Mouse (Mus musculus) intestine, embryonic 16.5 days (tissue): ENCODE results near the gene Vopp1. TPM values are rescaled to one million over a fixed set of nuclear protein-coding genes. Genes with fewer than 3 reads are reported as not detected.

Source experiments
- ATAC-seq: fragments of 200-750 bp; cut with Nextera tagmentation; 2 replicates; pipeline ENCODE4 v1.8.0; 2017; ENCODE audit warnings: moderate TSS enrichment, moderate library complexity
- H3K27ac ChIP-seq: fragments of 300-500 bp; sonication (generic); 2 replicates; pipeline ENCODE4 v1.5.1; 2014; ENCODE audit warnings: mild to moderate bottlenecking, low read length
- H3K27me3 ChIP-seq: fragments of 300-500 bp; sonication (generic); replicated peaks from 2 replicates; pipeline ENCODE4 v1.6.1; 2014; ENCODE audit warnings: low read length, control low read depth, mixed read lengths; ENCODE audit not compliant: control insufficient read depth, insufficient read depth
- H3K36me3 ChIP-seq: fragments of 300-500 bp; sonication (generic); 2 replicates; pipeline ENCODE4 v1.6.1; 2014; ENCODE audit warnings: low read length, control low read depth; ENCODE audit not compliant: control insufficient read depth, insufficient read depth
- H3K4me1 ChIP-seq: fragments of 300-500 bp; sonication (generic); 2 replicates; pipeline ENCODE4 v1.6.1; 2014; ENCODE audit warnings: low read length, control low read depth, mixed read lengths; ENCODE audit not compliant: control insufficient read depth, insufficient read depth
- H3K4me2 ChIP-seq: fragments of 300-500 bp; sonication (generic); 2 replicates; pipeline ENCODE4 v1.6.1; 2014; ENCODE audit warnings: low read depth, low read length, control low read depth
- H3K4me3 ChIP-seq: fragments of 300-500 bp; sonication (generic); 2 replicates; pipeline ENCODE4 v1.5.1; 2014; ENCODE audit warnings: mild to moderate bottlenecking, low read length
- H3K9ac ChIP-seq: fragments of 300-500 bp; sonication (generic); 2 replicates; pipeline ENCODE4 v1.6.1; 2014; ENCODE audit warnings: low read depth, low read length
- H3K9me3 ChIP-seq: fragments of 300-500 bp; sonication (generic); 2 replicates; pipeline ENCODE4 v1.6.1; 2016; ENCODE audit warnings: low read length, control low read depth; ENCODE audit not compliant: control insufficient read depth
- WGBS: fragments of 180-500 bp; shearing (Covaris S2); extraction: QIAGEN DNeasy Blood & Tissue Kit; methylation state at CpG from one replicate; pipeline ENCODE4 v1.1.7; 2014; 5-methylcytosine and 5-hydroxymethylcytosine counted together
- polyA plus RNA-seq: library from polyadenylated mRNA; unstranded; fragments of >200 nt; fragmentation: Nextera tagmentation; extraction: Ambion mirVana; gene quantifications from 2 replicates; pipeline ENCODE4 v1.2.1, GENCODE M21; 2015

The Vopp1 gene
- polyA plus RNA-seq, 1 experiment from 2014 or later = 24.9 TPM

DNA sequence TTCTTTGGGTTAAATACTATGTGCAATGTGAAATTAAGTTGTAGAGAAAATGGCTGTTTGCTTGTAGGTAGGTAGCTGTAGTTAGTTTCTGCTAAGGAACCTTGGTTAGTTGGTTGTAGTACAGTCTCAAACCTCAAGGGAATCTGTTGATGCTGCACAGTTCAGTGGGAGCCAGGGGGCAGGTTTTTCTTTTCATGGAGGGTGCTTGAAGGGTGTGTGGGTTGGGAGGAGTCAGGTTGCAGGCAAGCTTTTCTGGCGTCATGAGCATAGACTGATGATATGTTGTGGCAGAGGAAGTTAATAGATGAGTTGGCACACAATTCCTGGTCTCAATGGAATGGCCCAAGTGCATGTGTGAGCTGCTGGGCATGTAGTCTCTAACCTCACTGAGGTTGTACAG is 113.2 kb downstream of the Vopp1 start:
- Histone ChIP-seq H3K9me3 (no peaks in the 10 kb centered on the region), H3K9ac (no peak overlapping the region), H3K36me3 (0 out of 2 replicates have a peak, but pooled peaks cover 5% of the 10 kb centered on the region), H3K27ac (no peak overlapping the region), H3K4me2 (no peak overlapping the region), H3K4me3 (no peak overlapping the region), H3K27me3 (no peaks in the 10 kb centered on the region), H3K4me1 (no peaks in the 10 kb centered on the region)
- 13% methylated on average over 1 of the region's 1 CpGs for WGBS
- no peak for ATAC-seq

DNA sequence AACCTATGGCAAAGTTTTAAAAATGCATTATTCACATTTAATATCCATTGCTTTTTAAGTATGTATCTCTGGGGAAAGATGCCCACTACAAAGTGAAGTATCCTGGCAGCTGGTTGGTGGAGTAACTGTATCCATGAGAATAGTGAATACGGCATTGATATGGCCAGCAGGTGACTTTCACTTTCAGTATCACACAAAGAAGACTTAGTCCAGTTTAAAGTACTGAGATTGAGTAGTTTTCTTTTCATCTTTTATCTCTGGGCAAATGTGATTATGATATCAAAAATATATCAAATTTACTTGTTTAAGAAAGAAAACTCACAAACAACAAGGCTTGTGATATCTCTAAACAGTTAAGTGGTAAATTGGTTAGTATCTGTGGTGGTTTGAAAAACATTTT is 118.2 kb downstream of the Vopp1 start:
- Histone ChIP-seq H3K27me3 (no peaks in the 10 kb centered on the region), H3K27ac (no peak overlapping the region), H3K9ac (no peak overlapping the region), H3K9me3 (no peaks in the 10 kb centered on the region), H3K4me2 (no peak overlapping the region), H3K36me3 (no peaks in the 10 kb centered on the region), H3K4me1 (no peaks in the 10 kb centered on the region), H3K4me3 (no peak overlapping the region)
- 88% methylated on average over 1 of the region's 1 CpGs for WGBS
- no peak for ATAC-seq

DNA sequence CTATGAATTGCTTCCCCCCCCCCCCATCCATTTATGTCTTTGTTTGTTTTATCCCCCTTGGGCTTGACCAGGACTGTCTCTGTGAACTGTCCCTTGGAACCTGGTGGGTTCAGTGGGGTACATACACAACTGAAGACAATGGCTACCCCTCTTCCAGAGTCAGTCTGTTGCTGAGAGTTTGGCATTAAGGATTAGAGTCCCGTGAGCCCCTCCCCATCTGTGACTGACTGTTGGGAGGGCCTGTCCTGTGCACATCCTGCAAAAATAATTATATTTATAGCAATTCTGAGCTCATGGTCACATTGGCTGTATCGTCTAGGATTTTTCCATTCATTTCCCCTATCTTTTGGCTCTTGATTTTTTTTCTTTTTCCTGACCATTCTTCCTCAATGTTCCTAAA is 121.3 kb downstream of the Vopp1 start:
- no peaks in the 10 kb centered on the region for H3K4me1 ChIP-seq
- peak; percentile 13 for ATAC-seq
- 19% methylated on average over 2 of the region's 2 CpGs for WGBS
- no peaks in the 10 kb centered on the region for H3K9me3 ChIP-seq
- peak overlapping the region; percentile 80 for H3K4me2 ChIP-seq
- 0 out of 2 replicates have a peak overlapping the region, but pooled peaks have one; percentile 97 for H3K27ac ChIP-seq
- no peaks in the 10 kb centered on the region for H3K27me3 ChIP-seq
- no peaks in the 10 kb centered on the region for H3K36me3 ChIP-seq
- peak overlapping the region; percentile 88 for H3K4me3 ChIP-seq
- H3K9ac ChIP-seq = peak overlapping the region; percentile 91

DNA sequence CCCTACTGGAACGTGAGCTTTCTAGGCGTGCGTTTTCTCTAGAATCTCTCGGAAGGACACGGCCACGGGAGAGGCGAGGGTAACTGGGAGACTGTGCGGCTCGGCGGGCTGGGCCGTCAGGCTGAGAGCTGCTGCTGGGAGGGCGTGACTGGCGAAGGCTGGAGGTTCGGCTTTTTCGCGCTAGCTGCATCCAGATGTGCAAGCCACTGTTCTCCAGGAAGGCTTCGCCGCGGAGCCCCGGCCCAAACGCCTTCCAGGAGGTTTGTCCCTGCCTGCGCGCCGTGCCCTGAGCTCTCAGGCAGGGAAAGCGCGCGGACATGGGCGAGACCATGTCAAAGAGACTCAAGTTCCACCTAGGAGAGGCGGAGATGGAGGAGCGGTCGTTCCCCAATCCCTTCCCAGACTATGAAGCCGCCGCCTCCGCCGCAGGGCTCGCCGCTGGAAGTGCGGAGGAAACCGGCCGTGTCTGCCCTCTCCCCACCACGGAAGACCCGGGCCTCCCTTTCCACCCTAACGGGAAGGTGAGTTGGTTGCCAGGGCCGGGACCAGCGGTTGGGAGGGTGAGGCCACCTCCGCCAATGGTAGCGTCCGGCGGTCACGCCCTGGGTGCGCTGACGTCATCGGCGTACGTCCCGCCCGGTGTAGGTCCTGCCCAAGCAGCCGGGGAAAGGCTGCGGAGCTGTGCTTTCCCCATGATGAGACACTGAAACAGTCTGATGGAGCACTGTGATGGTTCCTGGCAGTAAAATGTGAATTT is 122.0 kb downstream of the Vopp1 start:
- H3K27me3 ChIP-seq = no peaks in the 10 kb centered on the region
- under 1% methylated on average over 59 of the region's 59 CpGs for WGBS
- H3K4me1 ChIP-seq = no peaks in the 10 kb centered on the region
- H3K4me2 ChIP-seq = peak overlapping the region; percentile 80
- H3K36me3 ChIP-seq = no peaks in the 10 kb centered on the region
- ATAC-seq = peak; percentile 100
- peak overlapping the region; percentile 91 for H3K9ac ChIP-seq
- peak overlapping the region; percentile 88 for H3K4me3 ChIP-seq
- H3K9me3 ChIP-seq = no peaks in the 10 kb centered on the region
- peak overlapping the region; percentile 97 for H3K27ac ChIP-seq

DNA sequence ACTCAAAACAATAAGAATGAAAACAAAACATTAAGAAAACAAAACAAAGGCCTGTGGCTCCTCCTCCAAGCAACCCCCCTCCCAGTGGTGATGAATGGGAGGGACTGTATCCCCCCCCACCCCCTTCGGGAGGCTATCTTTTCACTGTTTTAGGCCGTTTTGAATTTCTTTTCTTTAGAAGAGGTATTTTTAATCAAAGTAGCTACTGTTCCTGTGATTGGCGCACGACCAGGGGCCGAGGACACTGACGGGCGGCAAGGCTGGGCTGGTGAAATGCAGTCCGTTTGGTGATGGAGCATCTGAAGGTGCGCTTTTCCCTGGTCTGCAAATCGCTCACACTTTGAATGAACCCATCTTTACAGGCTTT is 122.6 kb downstream of the Vopp1 start, which contains the start of gene Lancl2:
Gene Lancl2 (plus strand): TSS at position 165 of the 367 bp plus-strand sequence.
- no peaks in the 10 kb centered on the region for H3K36me3 ChIP-seq
- 0% methylated on average over 10 of the region's 10 CpGs for WGBS
- H3K4me3 ChIP-seq = peak within 1 kb of the TSS; percentile 88
- H3K9ac ChIP-seq = peak within 1 kb of the TSS; percentile 91
- peak within 1 kb of the TSS; percentile 80 for H3K4me2 ChIP-seq
- peak; percentile 29 for ATAC-seq
- H3K9me3 ChIP-seq = no peaks in the 10 kb centered on the region
- H3K27me3 ChIP-seq = no peaks in the 10 kb centered on the region
- H3K4me1 ChIP-seq = no peaks in the 10 kb centered on the region
- H3K27ac ChIP-seq = peak within 1 kb of the TSS; percentile 97

DNA sequence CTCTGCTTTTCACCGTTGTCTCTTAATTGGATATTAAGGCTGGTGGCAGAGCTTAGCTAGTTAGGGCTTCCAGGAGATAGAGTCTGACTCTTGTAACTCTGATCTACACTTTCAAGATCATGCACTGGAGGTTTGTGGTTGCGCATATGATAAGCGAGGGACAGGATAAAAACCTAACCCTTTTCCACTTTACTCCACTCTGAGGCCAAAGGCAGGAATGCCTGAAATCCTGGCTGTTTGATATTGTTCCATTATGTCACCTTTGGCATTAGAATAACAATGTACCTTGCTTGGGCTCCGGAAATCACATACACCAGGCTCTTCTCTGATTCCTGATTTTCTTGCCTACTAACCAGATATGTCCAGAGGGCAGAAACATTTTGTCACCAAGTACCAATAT is 123.3 kb downstream of the Vopp1 start:
- no peak overlapping the region for H3K9ac ChIP-seq
- H3K36me3 ChIP-seq = no peaks in the 10 kb centered on the region
- no peak for ATAC-seq
- no peaks in the 10 kb centered on the region for H3K27me3 ChIP-seq
- no peak overlapping the region for H3K4me3 ChIP-seq
- 71% methylated on average over 4 of the region's 4 CpGs for WGBS
- H3K4me2 ChIP-seq = no peak overlapping the region
- no peaks in the 10 kb centered on the region for H3K4me1 ChIP-seq
- no peak overlapping the region for H3K27ac ChIP-seq
- H3K9me3 ChIP-seq = no peaks in the 10 kb centered on the region

DNA sequence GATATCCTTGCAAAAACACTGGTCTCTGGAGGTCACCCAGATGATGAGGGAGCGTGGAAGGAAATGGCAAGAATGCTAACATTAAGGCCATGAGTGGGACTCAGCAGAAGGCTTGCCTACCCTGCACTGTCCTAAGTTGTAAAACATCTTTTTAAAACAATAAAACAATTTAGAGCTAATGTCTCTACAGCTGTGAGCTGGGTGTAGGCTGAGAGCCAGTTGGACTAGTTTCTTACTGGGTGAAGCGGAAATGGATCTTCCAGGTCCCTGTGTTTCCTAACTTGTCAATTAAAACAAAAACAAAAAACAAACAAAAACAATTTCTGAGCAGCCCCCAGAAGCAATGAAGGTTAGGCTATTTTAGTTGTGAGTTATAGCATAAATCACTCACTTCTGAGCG is 131.8 kb downstream of the Vopp1 start:
- H3K27ac ChIP-seq = no peak overlapping the region
- ATAC-seq = no peak
- H3K27me3 ChIP-seq = no peaks in the 10 kb centered on the region
- no peak overlapping the region for H3K4me3 ChIP-seq
- no peak overlapping the region for H3K4me2 ChIP-seq
- peaks cover 3% of the 10 kb centered on the region; the same call in 1 of the 2 replicates for H3K36me3 ChIP-seq
- H3K4me1 ChIP-seq = peaks cover 4% of the 10 kb centered on the region
- 75% methylated on average over 3 of the region's 3 CpGs for WGBS
- H3K9ac ChIP-seq = no peak overlapping the region
- H3K9me3 ChIP-seq = no peaks in the 10 kb centered on the region

DNA sequence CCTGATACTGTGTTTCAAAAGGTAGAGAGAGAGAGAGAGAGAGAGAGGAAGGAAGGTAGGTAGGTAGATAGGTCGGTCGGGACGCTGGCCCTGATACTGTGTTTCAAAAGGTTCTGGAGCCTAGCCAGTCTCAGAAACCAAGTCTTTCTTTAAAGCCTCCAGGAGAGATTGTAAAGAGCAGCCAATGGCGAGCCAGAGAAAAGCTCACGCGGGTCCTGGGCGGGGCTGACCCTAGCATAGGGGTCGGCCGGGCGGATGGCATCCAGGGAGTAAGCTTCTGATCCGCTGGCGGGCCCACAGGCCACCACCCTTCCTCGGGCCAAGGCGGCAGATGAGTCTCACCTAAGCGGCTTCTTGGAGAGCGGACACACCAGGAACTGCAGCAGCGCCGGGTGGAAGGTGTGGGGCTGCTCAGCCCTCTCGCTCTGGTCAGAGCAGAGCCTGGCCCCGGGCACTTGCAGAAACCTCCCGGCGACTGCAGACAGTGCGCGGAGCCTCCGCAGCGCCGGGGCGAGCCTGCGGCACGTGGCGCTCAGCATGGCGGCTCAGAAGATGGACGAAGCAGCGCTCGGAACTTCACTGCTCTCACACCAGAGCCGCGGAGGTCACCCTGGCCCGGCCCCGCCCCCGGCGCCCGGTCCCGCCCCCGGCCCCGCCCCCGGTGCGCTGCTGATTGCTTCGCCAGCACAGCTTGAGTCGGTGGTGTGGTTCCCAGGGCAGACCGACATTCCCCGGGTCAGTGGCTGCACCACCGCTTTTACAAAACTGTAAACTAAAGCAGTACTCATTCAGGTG is 133.3 kb downstream of the Vopp1 start, which contains the start of gene Pyurf:
Gene Pyurf (minus strand): TSS at position 612 of the 795 bp plus-strand sequence.
- Histone ChIP-seq H3K4me1 (peaks cover 4% of the 10 kb centered on the region), H3K9ac (peak within 1 kb of the TSS; percentile 93), H3K4me2 (peak within 1 kb of the TSS; percentile 83), H3K27me3 (no peaks in the 10 kb centered on the region), H3K9me3 (no peaks in the 10 kb centered on the region), H3K36me3 (peaks cover 6% of the 10 kb centered on the region; the same call in 1 of the 2 replicates), H3K27ac (peak within 1 kb of the TSS; percentile 99), H3K4me3 (peak within 1 kb of the TSS; percentile 84)
- under 1% methylated on average over 52 of the region's 52 CpGs for WGBS
- peak; percentile 99 for ATAC-seq

DNA sequence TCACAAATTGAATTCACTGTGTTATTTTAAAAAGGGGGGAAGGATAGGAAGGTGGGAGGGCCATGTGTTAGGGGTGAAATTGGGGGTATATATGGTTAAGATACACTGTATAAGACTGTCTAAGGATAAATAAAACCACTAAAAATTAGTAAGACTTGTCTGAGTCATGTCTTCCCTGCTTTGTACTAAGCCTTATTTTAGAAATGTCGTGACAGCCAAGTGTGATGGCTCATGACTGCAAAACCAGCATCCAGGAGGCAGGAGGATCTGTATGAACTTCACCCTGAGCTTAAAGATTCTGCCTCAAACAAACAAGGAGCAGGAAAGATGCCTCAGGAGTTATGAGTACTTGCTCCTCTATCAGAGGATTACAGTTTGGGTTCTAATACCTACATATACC is 140.8 kb downstream of the Vopp1 start:
- 95% methylated on average over 1 of the region's 1 CpGs for whole genome bisulfite sequencing
- no peak overlapping the region for H3K27ac ChIP-seq
- H3K9me3 ChIP-seq = peaks cover 3% of the 10 kb centered on the region; the same call in 1 of the 2 replicates
- no peak overlapping the region for H3K4me3 ChIP-seq
- no peaks in the 10 kb centered on the region for H3K27me3 ChIP-seq
- no peaks in the 10 kb centered on the region for H3K4me1 ChIP-seq
- H3K9ac ChIP-seq = no peak overlapping the region
- H3K36me3 ChIP-seq = peaks cover 7% of the 10 kb centered on the region; the same call in 1 of the 2 replicates
- no peak for ATAC-seq
- no peak overlapping the region for H3K4me2 ChIP-seq
